Mouse (Mus musculus): ENCODE measurements at regions not wholly inside any gene's neighbourhood (a gene's known extent, or its start where the extent isn't known, plus 50 kb on each side); places are given as distances from the start of the nearest gene placed in this dataset.

GRCm38 (mm10) chr10:27984047-27984446, 90.6 kb upstream of the Ptprk start:
- no peak for TF ChIP-seq CTCF (conservative IDR thresholded peaks at IDR 0.05; ENCODE audit: low read length)
- no peak for TF ChIP-seq NANOG (IDR thresholded peaks at IDR 0.05; ENCODE audit: borderline replicate concordance, low read length)
- no peak for TF ChIP-seq POU5F1 (IDR thresholded peaks at IDR 0.05; ENCODE audit: borderline replicate concordance, low read length)
